Mouse (Mus musculus) stomach, postnatal 0 days (tissue): Measurements from ENCODE around the gene Cep152.

Experiments
- CTCF ChIP-seq: IDR thresholded peaks from 2 replicates; pipeline ENCODE4 v1.5.1; 2016; ENCODE audit warnings: antibody characterized with exemption, low read depth, mild to moderate bottlenecking, moderate library complexity
- EP300 ChIP-seq: optimal IDR thresholded peaks from 2 replicates; pipeline ENCODE3; 2016; ENCODE audit warnings: antibody characterized with exemption

DNA sequence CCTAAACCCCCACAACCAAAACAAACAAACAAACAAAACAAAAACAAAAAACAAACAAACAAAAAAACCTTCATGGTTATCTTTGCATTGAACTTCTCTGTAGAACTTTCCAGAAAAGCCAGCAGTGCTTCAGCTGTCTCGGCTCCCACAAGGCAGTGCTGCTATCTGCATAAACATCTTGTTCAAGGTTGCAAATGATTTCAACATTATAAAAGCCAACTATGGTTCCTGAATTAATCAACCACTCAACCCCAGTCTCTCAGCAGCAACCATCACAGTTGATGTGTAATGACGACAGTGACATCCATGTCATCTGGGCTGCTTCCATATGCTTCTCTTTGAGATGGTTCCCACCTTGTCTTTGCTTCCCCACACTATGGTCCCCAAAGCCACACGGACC, 85.3 kb downstream of the Cep152 start:
- TF ChIP-seq EP300 (no peak), CTCF (no peak)
